Mouse (Mus musculus) myocyte (in vitro differentiated cells): ENCODE results near the gene Kalrn. TPM values are rescaled to one million over a fixed set of nuclear protein-coding genes. Genes with fewer than 3 reads are reported as not detected.
A peak's percentile ranks its signal among the peaks of the same experiment; 100 is the strongest.

Experiments
- H3K27me3 ChIP-seq: one replicate; pipeline ENCODE4 v1.6.1; 2011; ENCODE audit not compliant: control insufficient read depth, insufficient read depth, insufficient read length
- H3K36me3 ChIP-seq: one replicate; pipeline ENCODE4 v1.6.1; 2011; ENCODE audit not compliant: control insufficient read depth, insufficient read depth
- H3K4me2 ChIP-seq: one replicate; pipeline ENCODE4 v1.6.1; 2011; ENCODE audit warnings: low read depth, control low read depth
- H3K4me3 ChIP-seq: one replicate; pipeline ENCODE4 v1.5.1; 2011; ENCODE audit warnings: mild to moderate bottlenecking, control low read depth, moderate library complexity
- H3K79me2 ChIP-seq: one replicate; pipeline ENCODE4 v1.6.1; 2011; ENCODE audit not compliant: control insufficient read depth, insufficient read depth
- H3ac ChIP-seq: one replicate; pipeline ENCODE4 v1.6.1; 2011; ENCODE audit not compliant: control insufficient read depth, insufficient read length
- CEBPB ChIP-seq: IDR thresholded peaks from 2 replicates; pipeline ENCODE4 v1.6.1; 2011; ENCODE audit warnings: mild to moderate bottlenecking, moderate library complexity; ENCODE audit not compliant: poor library complexity, insufficient read depth, severe bottlenecking
- E2F4 ChIP-seq: IDR thresholded peaks from one replicate; pipeline ENCODE4 v1.6.1; 2011; ENCODE audit warnings: mild to moderate bottlenecking, control low read depth, moderate library complexity; ENCODE audit not compliant: insufficient read depth
- MAX ChIP-seq: IDR thresholded peaks from one replicate; pipeline ENCODE4 v1.6.1; 2011; ENCODE audit warnings: low read depth, mild to moderate bottlenecking, control low read depth
- MYOD1 ChIP-seq, 3 experiments: IDR thresholded peaks; one replicate each; pipeline ENCODE4 v1.6.1; 2011; ENCODE audit warnings: control low read depth in 2 of 3, low read depth in 2 of 3, mild to moderate bottlenecking in 2 of 3, moderate library complexity in 1 of 3; ENCODE audit not compliant: insufficient read length in 2 of 3, control insufficient read depth in 1 of 3
- MYOG ChIP-seq, 3 experiments: IDR thresholded peaks; one replicate each; pipeline ENCODE4 v1.6.1; 2011; ENCODE audit warnings: control low read depth in 2 of 3, low read depth in 2 of 3, mild to moderate bottlenecking in 2 of 3; ENCODE audit not compliant: insufficient read length in 2 of 3, control insufficient read depth in 1 of 3, insufficient read depth in 1 of 3
- POLR2A ChIP-seq: IDR thresholded peaks from one replicate; pipeline ENCODE4 v1.6.1; 2011; ENCODE audit warnings: low read depth, mild to moderate bottlenecking, control low read depth, moderate library complexity; ENCODE audit not compliant: insufficient read length
- POLR2AphosphoS2 ChIP-seq: IDR thresholded peaks from one replicate; pipeline ENCODE4 v1.6.1; 2011; ENCODE audit warnings: low read depth, control low read depth; ENCODE audit not compliant: insufficient read length
- REST ChIP-seq: IDR thresholded peaks from one replicate; pipeline ENCODE4 v1.6.1; 2011; ENCODE audit warnings: mild to moderate bottlenecking, control low read depth, moderate library complexity; ENCODE audit not compliant: insufficient read depth, insufficient read length
- SRF ChIP-seq: IDR thresholded peaks from one replicate; pipeline ENCODE4 v1.6.1; 2011; ENCODE audit warnings: low read depth; ENCODE audit not compliant: control insufficient read depth, insufficient read length
- TCF12 ChIP-seq: IDR thresholded peaks from one replicate; pipeline ENCODE4 v1.6.1; 2011; ENCODE audit warnings: mild to moderate bottlenecking, control low read depth; ENCODE audit not compliant: poor library complexity, insufficient read depth, severe bottlenecking
- TCF3 ChIP-seq: IDR thresholded peaks from one replicate; pipeline ENCODE4 v1.6.1; 2011; ENCODE audit warnings: low read depth, control low read depth; ENCODE audit not compliant: insufficient read length
- USF1 ChIP-seq: IDR thresholded peaks from one replicate; pipeline ENCODE4 v1.6.1; 2011; ENCODE audit warnings: low read depth, mild to moderate bottlenecking, control low read depth, moderate library complexity
- polyA plus RNA-seq: library from polyadenylated mRNA; unstranded; fragments of >200 nt; fragmentation: generic; extraction: Trizol; gene quantifications from one replicate; pipeline ENCODE4 v1.2.1, GENCODE M21; 2012; ENCODE audit warnings: missing spikeins

Gene Kalrn
- polyA plus RNA-seq, 1 experiment = 5.5 TPM

DNA sequence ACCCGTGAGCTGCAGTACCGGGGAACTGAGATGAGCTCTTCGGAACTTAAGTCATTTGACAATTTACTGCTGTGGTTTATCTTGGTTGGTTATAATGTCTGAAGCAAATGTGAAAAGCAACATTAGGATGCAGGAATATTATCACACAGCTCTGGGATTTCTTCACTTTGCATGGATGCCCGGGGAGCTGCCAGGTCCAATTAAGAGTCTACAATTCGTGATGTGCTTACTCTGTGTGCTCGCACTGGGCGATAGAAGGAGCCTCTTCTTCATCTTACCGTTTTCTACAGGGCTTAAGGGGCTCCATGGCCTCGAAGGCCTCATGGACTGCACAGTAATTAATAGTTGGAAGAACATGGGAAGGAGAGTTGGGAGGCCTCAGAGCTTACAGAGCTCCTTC lies 450.8 kb downstream of the Kalrn start:
- no peak overlapping the region for H3K4me2 ChIP-seq
- no peak overlapping the region for H3ac ChIP-seq
- no peaks in the 10 kb centered on the region for H3K79me2 ChIP-seq
- H3K4me3 ChIP-seq = no peak overlapping the region
- no peaks in the 10 kb centered on the region for H3K27me3 ChIP-seq
- no peak for TF ChIP-seq USF1
- TF ChIP-seq TCF12 = no peak
- no peak for TF ChIP-seq MYOD1 (IDR thresholded peaks at IDR 0.05; ENCODE audit: control insufficient read depth in 1 of 3, insufficient read length in 2 of 3, low read depth in 2 of 3)
- no peak for TF ChIP-seq TCF3
- TF ChIP-seq MYOG (IDR thresholded peaks at IDR 0.05; ENCODE audit: control insufficient read depth in 1 of 3, insufficient read depth in 1 of 3, insufficient read length in 2 of 3, low read depth in 2 of 3) = no peak
- TF ChIP-seq POLR2A = no peak
- no peak for TF ChIP-seq MAX
- no peak for TF ChIP-seq SRF
- no peak for TF ChIP-seq POLR2AphosphoS2
- TF ChIP-seq REST = no peak
- no peak for TF ChIP-seq E2F4
- H3K36me3 ChIP-seq = no peaks in the 10 kb centered on the region

DNA sequence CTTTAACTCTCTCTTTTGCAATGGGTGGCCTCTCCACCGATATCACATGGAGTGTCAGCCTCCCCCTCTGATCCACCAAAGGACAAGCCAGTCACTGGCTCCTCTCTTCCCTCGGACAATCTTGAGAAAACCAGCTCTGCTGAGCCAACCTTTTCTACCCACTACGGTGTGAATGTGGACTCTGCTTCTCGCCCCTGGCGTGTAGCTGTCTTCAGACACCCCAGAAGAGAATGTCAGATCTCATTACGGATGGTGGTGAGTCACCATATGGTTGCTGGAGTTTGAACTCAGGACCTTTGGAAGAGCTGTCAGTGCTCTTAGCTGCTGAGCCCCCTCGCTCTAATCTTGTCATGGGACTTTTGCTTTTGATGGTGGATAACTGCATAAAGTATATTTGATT lies 452.0 kb downstream of the Kalrn start:
- Histone ChIP-seq H3K4me2 (peak overlapping the region; percentile 60), H3K27me3 (no peaks in the 10 kb centered on the region), H3K36me3 (no peaks in the 10 kb centered on the region), H3ac (no peak overlapping the region), H3K4me3 (no peak overlapping the region), H3K79me2 (no peaks in the 10 kb centered on the region)
- TF ChIP-seq MYOD1 (IDR thresholded peaks at IDR 0.05; ENCODE audit: control insufficient read depth in 1 of 3, insufficient read length in 2 of 3, low read depth in 2 of 3) = no peak
- TF ChIP-seq CEBPB = no peak
- no peak for TF ChIP-seq SRF
- TF ChIP-seq TCF3 = no peak
- no peak for TF ChIP-seq USF1
- TF ChIP-seq REST = no peak
- no peak for TF ChIP-seq E2F4
- no peak for TF ChIP-seq MYOG (IDR thresholded peaks at IDR 0.05; ENCODE audit: control insufficient read depth in 1 of 3, insufficient read depth in 1 of 3, insufficient read length in 2 of 3, low read depth in 2 of 3)

DNA sequence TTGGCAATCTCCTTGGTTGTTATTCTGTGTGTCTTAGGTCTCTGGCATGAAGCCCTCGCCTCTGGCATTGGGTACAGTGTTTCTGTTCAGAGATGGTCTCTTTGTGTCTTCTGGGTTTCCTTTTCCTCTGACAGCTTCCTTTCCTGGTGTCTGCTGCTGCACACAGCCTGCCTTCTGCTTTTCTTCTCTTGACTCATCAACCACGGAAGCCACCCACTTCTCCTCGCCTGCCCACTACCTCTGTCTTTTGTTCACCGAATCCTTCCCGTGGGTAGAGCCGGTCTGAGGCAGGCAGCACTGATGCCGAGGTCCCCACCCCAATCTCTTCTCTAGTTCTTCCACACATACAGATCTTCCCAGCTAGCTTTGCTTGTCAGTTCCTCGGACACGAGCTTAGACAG lies 452.5 kb downstream of the Kalrn start:
- TF ChIP-seq CEBPB (no peak), REST (no peak), MYOG (IDR thresholded peaks at IDR 0.05; ENCODE audit: control insufficient read depth in 1 of 3, insufficient read depth in 1 of 3, insufficient read length in 2 of 3, low read depth in 2 of 3) (no peak), SRF (no peak), MAX (no peak), TCF12 (no peak), E2F4 (no peak), TCF3 (no peak), USF1 (no peak)
- Histone ChIP-seq H3K27me3 (no peaks in the 10 kb centered on the region), H3K36me3 (no peaks in the 10 kb centered on the region), H3K4me3 (no peak overlapping the region), H3K79me2 (no peaks in the 10 kb centered on the region), H3K4me2 (peak overlapping the region; percentile 60), H3ac (no peak overlapping the region)

DNA sequence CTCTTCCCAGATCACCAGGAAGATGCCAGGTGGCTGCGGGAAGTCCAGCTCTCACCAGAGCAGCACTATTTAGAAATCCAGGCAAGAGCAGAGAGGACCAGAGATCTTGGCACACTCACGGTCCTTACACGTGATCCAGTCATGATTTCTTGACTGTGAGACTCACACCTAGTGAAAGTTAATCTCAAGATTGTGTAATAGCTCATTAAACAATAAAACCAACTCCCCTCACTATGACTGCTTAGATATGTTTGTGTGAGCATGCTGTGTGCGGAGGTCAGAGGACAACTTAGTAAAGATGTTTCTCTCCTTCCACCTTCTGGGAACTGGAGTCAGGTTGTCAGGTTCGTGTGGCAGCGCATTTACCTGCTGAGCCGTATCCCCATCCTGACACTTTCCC lies 453.5 kb downstream of the Kalrn start:
- no peak overlapping the region for H3ac ChIP-seq
- no peaks in the 10 kb centered on the region for H3K79me2 ChIP-seq
- no peak overlapping the region for H3K4me2 ChIP-seq
- H3K36me3 ChIP-seq = no peaks in the 10 kb centered on the region
- TF ChIP-seq REST (no peak), POLR2A (no peak), POLR2AphosphoS2 (no peak), MYOD1 (IDR thresholded peaks at IDR 0.05; ENCODE audit: control insufficient read depth in 1 of 3, insufficient read length in 2 of 3, low read depth in 2 of 3) (no peak), USF1 (no peak), E2F4 (no peak), CEBPB (no peak), TCF3 (no peak), MYOG (IDR thresholded peaks at IDR 0.05; ENCODE audit: control insufficient read depth in 1 of 3, insufficient read depth in 1 of 3, insufficient read length in 2 of 3, low read depth in 2 of 3) (no peak), MAX (no peak), SRF (no peak), TCF12 (no peak)
- no peaks in the 10 kb centered on the region for H3K27me3 ChIP-seq
- no peak overlapping the region for H3K4me3 ChIP-seq

DNA sequence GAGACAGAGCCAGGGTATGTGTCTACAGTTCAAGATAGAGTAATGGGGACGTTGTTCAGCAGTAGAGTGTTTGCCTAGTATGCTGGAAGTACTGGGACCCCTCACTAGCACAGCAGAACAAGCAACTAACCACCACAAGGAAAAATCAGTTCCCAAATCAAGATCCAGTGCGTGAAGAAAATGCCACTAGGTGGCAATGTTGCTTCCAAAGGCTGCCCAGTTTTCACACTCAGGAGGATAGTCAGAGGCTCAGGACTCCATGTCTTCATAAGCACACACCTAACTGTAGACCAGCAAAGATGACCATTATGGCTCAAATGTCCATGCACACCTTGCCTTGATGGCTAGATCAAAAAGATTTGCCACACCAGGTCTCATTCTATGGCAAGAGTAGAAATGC lies 454.0 kb downstream of the Kalrn start:
- TF ChIP-seq TCF12 (no peak), CEBPB (no peak), TCF3 (no peak), POLR2AphosphoS2 (no peak), POLR2A (no peak), REST (no peak), MYOG (IDR thresholded peaks at IDR 0.05; ENCODE audit: control insufficient read depth in 1 of 3, insufficient read depth in 1 of 3, insufficient read length in 2 of 3, low read depth in 2 of 3) (no peak), USF1 (no peak), E2F4 (no peak), MYOD1 (IDR thresholded peaks at IDR 0.05; ENCODE audit: control insufficient read depth in 1 of 3, insufficient read length in 2 of 3, low read depth in 2 of 3) (no peak), SRF (no peak), MAX (no peak)
- no peak overlapping the region for H3ac ChIP-seq
- H3K4me3 ChIP-seq = no peak overlapping the region
- no peaks in the 10 kb centered on the region for H3K79me2 ChIP-seq
- H3K27me3 ChIP-seq = no peaks in the 10 kb centered on the region
- H3K4me2 ChIP-seq = no peak overlapping the region
- no peaks in the 10 kb centered on the region for H3K36me3 ChIP-seq
